Mouse (Mus musculus) stomach, postnatal 0 days (tissue): ENCODE results near the gene Ovol2. TPM values are rescaled to one million over a fixed set of nuclear protein-coding genes. Genes with fewer than 3 reads are reported as not detected.

Experiments
- ATAC-seq: fragments of 200-750 bp; cut with Nextera tagmentation; 2 replicates; pipeline ENCODE4 v1.8.0; 2017; ENCODE audit not compliant: low FRiP score, low TSS enrichment
- DNase-seq: peaks from one replicate; pipeline ENCODE4 v3.0.0-alpha.2; 2016; ENCODE audit warnings: low spot score
- H3K27ac ChIP-seq: fragments of 300-500 bp; sonication (generic); replicated peaks from 2 replicates; pipeline ENCODE4 v1.5.1; 2014; ENCODE audit warnings: mild to moderate bottlenecking, control low read depth
- H3K27me3 ChIP-seq: fragments of 300-500 bp; sonication (generic); 2 replicates; pipeline ENCODE4 v1.6.1; 2014; ENCODE audit warnings: low read length; ENCODE audit not compliant: control insufficient read depth, insufficient read depth
- H3K36me3 ChIP-seq: fragments of 300-500 bp; sonication (generic); 2 replicates; pipeline ENCODE4 v1.6.1; 2014; ENCODE audit warnings: low read length, mixed read lengths; ENCODE audit not compliant: control insufficient read depth, insufficient read depth
- H3K4me1 ChIP-seq: fragments of 300-500 bp; sonication (generic); replicated peaks from 2 replicates; pipeline ENCODE4 v1.6.1; 2014; ENCODE audit warnings: antibody characterized with exemption; ENCODE audit not compliant: control insufficient read depth, insufficient read depth
- H3K4me2 ChIP-seq: fragments of 300-500 bp; sonication (generic); replicated peaks from 2 replicates; pipeline ENCODE4 v1.6.1; 2014; ENCODE audit warnings: low read depth, mild to moderate bottlenecking, control low read depth, moderate library complexity
- H3K4me3 ChIP-seq: fragments of 300-500 bp; sonication (generic); 2 replicates; pipeline ENCODE4 v1.5.1; 2014; ENCODE audit warnings: low read depth, low read length, control low read depth
- H3K9ac ChIP-seq: fragments of 300-500 bp; sonication (generic); 2 replicates; pipeline ENCODE4 v1.6.1; 2014; ENCODE audit warnings: mild to moderate bottlenecking, low read length, control low read depth, mixed read lengths
- H3K9me3 ChIP-seq: fragments of 300-500 bp; sonication (generic); 2 replicates; pipeline ENCODE4 v1.6.1; 2016; ENCODE audit warnings: low read length; ENCODE audit not compliant: control insufficient read depth
- CTCF ChIP-seq: IDR thresholded peaks from 2 replicates; pipeline ENCODE4 v1.5.1; 2016; ENCODE audit warnings: antibody characterized with exemption, low read depth, mild to moderate bottlenecking, moderate library complexity
- EP300 ChIP-seq: optimal IDR thresholded peaks from 2 replicates; pipeline ENCODE3; 2016; ENCODE audit warnings: antibody characterized with exemption
- WGBS: fragments of 180-500 bp; shearing (Covaris S2); extraction: QIAGEN DNeasy Blood & Tissue Kit; methylation state at CpG from one replicate; pipeline ENCODE4 v1.1.7; 2014; 5-methylcytosine and 5-hydroxymethylcytosine counted together
- polyA plus RNA-seq: library from polyadenylated mRNA; unstranded; fragments of >200 nt; fragmentation: Nextera tagmentation; extraction: Ambion mirVana; gene quantifications from 2 replicates; pipeline ENCODE4 v1.2.1, GENCODE M21; 2015

Ovol2 gene
- polyA plus RNA-seq, 1 experiment from 2014 or later: 9.8 TPM

DNA sequence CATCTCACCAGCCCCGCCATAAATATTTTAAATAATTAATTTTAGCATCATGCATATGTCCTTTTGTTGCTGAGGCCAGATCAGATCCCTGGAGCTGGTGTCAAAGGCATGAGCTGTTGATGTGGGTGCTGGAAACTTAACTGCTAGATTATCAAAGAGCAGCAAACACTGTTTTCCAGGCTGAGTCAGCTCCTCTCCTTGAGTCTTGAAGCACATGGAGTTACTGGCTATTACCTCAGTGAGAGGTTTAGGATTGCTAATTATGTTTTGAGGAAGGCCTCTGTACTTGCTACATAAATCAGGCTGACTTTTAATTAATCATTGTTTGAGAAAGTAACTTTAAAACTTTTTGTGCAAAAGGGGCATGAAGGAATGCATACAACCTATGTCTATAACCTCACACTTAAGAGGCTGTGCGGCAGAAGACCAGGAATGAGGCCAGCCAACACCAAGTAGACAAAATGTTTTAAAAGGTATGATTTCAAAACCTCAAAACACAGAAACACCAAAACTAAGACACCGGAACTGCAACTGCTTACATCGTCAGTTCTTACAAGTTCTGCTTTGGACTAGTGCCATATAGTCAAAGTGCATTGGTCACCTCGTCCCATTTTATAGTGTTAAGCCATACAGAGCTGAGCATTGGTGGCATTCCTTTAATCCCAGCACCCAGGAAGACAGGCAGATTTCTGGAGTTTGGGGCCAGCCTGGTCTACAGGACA, 67.4 kb downstream of the Ovol2 start:
- Histone ChIP-seq H3K36me3 (0 out of 2 replicates have a peak, but pooled peaks cover 2% of the 10 kb centered on the region), H3K4me1 (peaks cover 4% of the 10 kb centered on the region; the same call in 1 of the 2 replicates), H3K27ac (no peak overlapping the region), H3K27me3 (no peaks in the 10 kb centered on the region), H3K4me3 (no peak overlapping the region), H3K4me2 (no peak overlapping the region), H3K9me3 (no peaks in the 10 kb centered on the region), H3K9ac (no peak overlapping the region)
- no peak for TF ChIP-seq EP300
- no peak for TF ChIP-seq CTCF
- WGBS: 57% methylated on average over 5 of the region's 5 CpGs
- no peak for ATAC-seq
- DNase-seq: no peak

DNA sequence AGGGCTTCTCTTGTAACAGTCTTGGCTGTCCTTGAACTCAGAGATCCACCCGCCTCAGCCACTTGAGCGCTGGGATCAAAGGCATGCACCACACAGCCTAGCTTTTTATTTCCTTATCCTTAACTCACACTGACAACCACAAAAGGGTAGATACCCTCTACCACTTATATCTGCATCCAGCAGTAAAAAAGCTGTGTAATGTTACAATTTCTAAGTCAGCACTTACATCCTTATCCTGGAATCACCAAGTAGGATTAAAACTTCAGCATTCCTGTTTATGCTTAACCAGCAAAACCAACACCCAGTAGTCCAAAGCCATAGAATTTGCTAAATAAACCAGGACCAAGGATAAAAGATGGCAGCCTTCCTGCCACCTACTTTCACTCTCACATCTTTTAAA, 69.1 kb downstream of the Ovol2 start:
- H3K4me1 ChIP-seq: no peaks in the 10 kb centered on the region
- WGBS: 92% methylated on average over 2 of the region's 2 CpGs
- H3K9me3 ChIP-seq: no peaks in the 10 kb centered on the region
- H3K36me3 ChIP-seq: peaks cover 8% of the 10 kb centered on the region
- H3K9ac ChIP-seq: no peak overlapping the region
- DNase-seq (no peak), ATAC-seq (no peak)
- H3K4me3 ChIP-seq: no peak overlapping the region
- H3K4me2 ChIP-seq: no peak overlapping the region
- no peaks in the 10 kb centered on the region for H3K27me3 ChIP-seq
- H3K27ac ChIP-seq: no peak overlapping the region
- TF ChIP-seq CTCF: no peak
- no peak for TF ChIP-seq EP300

Other genes with a start within 250 kb of the Ovol2 start
- 6.8 and 8.4 TPM in 2 replicates for gene Mgme1, start 61.5 kb downstream of the Ovol2 start, polyA plus RNA-seq
- 63.5 and 64.0 TPM in 2 replicates for gene Snx5, start 61.2 kb downstream of the Ovol2 start, polyA plus RNA-seq
- gene Kat14, start 36.8 kb upstream of the Ovol2 start, polyA plus RNA-seq: 20.9 and 21.4 TPM in 2 replicates
- 2.4 and 2.5 TPM in 2 replicates for gene Pet117, start 36.9 kb upstream of the Ovol2 start, polyA plus RNA-seq
- 0.39 and 0.51 TPM in 2 replicates for gene Dzank1, start 195.3 kb upstream of the Ovol2 start, polyA plus RNA-seq
- 8.2 and 9.0 TPM in 2 replicates for gene Polr3f, start 195.6 kb upstream of the Ovol2 start, polyA plus RNA-seq
- gene Rbbp9, start 218.7 kb upstream of the Ovol2 start, polyA plus RNA-seq: 29.2 and 31.6 TPM in 2 replicates
- gene Sec23b, start 224.1 kb upstream of the Ovol2 start, polyA plus RNA-seq: 74.3 and 74.5 TPM in 2 replicates